Comparison of ENCODE assay signal across 30 mouse cellular contexts in genomic region chr8:78808439-78808838, GRCm38 (mm10). TPM values are rescaled to one million over a fixed set of nuclear protein-coding genes. Genes with fewer than 3 reads are reported as not detected.
A peak's percentile ranks its signal among the peaks of the same experiment; 100 is the strongest.
DNase-seq lines count a peak whose midpoint lies in the region; ATAC-seq and TF ChIP-seq lines count a peak whose summit lies in the region.
"Had no signal": no experiment of that assay in that cellular context is flagged by ENCODE, and none has a peak within 500 bp of the region (broad histone marks: within the 10 kb centered on the region; RNA-seq: fewer than 3 reads in every experiment).

No protein-coding gene starts in this region.

- no peak for TF ChIP-seq CTCF in liver, embryonic 14.5 days (IDR thresholded peaks at IDR 0.05; ENCODE audit: low read depth)
- no peak for TF ChIP-seq CTCF in stomach, postnatal 0 days (IDR thresholded peaks at IDR 0.05; ENCODE audit: low read depth)

- no peaks in the 10 kb centered on the region for H3K27me3 ChIP-seq in heart, embryonic 10.5 days (ENCODE audit: insufficient read depth, poor library complexity, severe bottlenecking)
- H3K27me3 ChIP-seq in liver, embryonic 13.5 days, result no peaks in the 10 kb centered on the region
- no peaks in the 10 kb centered on the region for H3K27me3 ChIP-seq in liver, embryonic 14.5 days (ENCODE audit: control insufficient read depth, insufficient read depth, low read length)
- H3K27me3 ChIP-seq in stomach, postnatal 0 days (ENCODE audit: control insufficient read depth, insufficient read depth, low read length), result no peaks in the 10 kb centered on the region
- H3K27me3 ChIP-seq: CH12.LX; embryonic facial prominence, embryonic 13.5 days; embryonic facial prominence, embryonic 15.5 days; forebrain, embryonic 12.5 days; Patski had no signal

- no peaks in the 10 kb centered on the region for H3K4me1 ChIP-seq in heart, embryonic 10.5 days
- H3K4me1 ChIP-seq in liver, embryonic 13.5 days (replicated peaks), result peaks cover 6% of the 10 kb centered on the region; the same call in 1 of the 2 replicates
- H3K4me1 ChIP-seq in liver, embryonic 14.5 days (replicated peaks; ENCODE audit: control insufficient read depth in 2 of 2, insufficient read depth in 2 of 2, low read length in 1 of 2), result no peaks in the 10 kb centered on the region; a peak in 1 of 4 replicates
- H3K4me1 ChIP-seq in stomach, postnatal 0 days (replicated peaks; ENCODE audit: control insufficient read depth, insufficient read depth), result no peaks in the 10 kb centered on the region
- H3K4me1 ChIP-seq: embryonic facial prominence, embryonic 13.5 days; embryonic facial prominence, embryonic 15.5 days had no signal

- H3K9ac ChIP-seq in liver, embryonic 13.5 days, result no peak overlapping the region
- H3K9ac ChIP-seq in liver, embryonic 14.5 days (replicated peaks), result no peak overlapping the region
- no peak overlapping the region for H3K9ac ChIP-seq in stomach, postnatal 0 days (ENCODE audit: low read length)
- H3K9ac ChIP-seq: embryonic facial prominence, embryonic 13.5 days; embryonic facial prominence, embryonic 15.5 days; forebrain, embryonic 12.5 days had no signal

- H3K9me3 ChIP-seq in heart, embryonic 10.5 days, result no peaks in the 10 kb centered on the region
- no peaks in the 10 kb centered on the region for H3K9me3 ChIP-seq in liver, embryonic 13.5 days (replicated peaks)
- H3K9me3 ChIP-seq in liver, embryonic 14.5 days (ENCODE audit: control insufficient read depth, low read length), result no peaks in the 10 kb centered on the region
- no peaks in the 10 kb centered on the region for H3K9me3 ChIP-seq in stomach, postnatal 0 days (ENCODE audit: control insufficient read depth, low read length)
- H3K9me3 ChIP-seq: embryonic facial prominence, embryonic 13.5 days; embryonic facial prominence, embryonic 15.5 days; forebrain, embryonic 10.5 days; forebrain, embryonic 12.5 days; G1E had no signal

- DNase-seq in heart, adult 11 months, result peak; percentile 63
- DNase-seq in heart, embryonic 10.5 days (ENCODE audit: low spot score), result no peak
- no peak for DNase-seq in liver, embryonic 13.5 days
- DNase-seq in liver, result no peak
- no peak for DNase-seq in liver, embryonic 14.5 days (ENCODE audit: low read depth in 3 of 3, low spot score in 3 of 3)
- peak; percentile 4 for DNase-seq in stomach, postnatal 0 days (ENCODE audit: low spot score)
- DNase-seq in cerebellum, adult 9-10 months, result no peak
- DNase-seq in kidney, postnatal 25 days, result no peak
- DNase-seq: adrenal gland, adult 8-10 months; adrenal gland, postnatal 14 days; adrenal gland, postnatal 36 days; B cell, adult 2 months; cerebellum, adult 11 months; cerebellum, adult 18-20 months; cerebellum, adult 8-10 months; cerebellum, postnatal 10 days; cerebellum, postnatal 36 days; embryo, embryonic 11 days had no signal

- H3K4me2 ChIP-seq in liver, embryonic 13.5 days, result no peak overlapping the region
- no peak overlapping the region for H3K4me2 ChIP-seq in liver, embryonic 14.5 days (ENCODE audit: low read depth)
- H3K4me2 ChIP-seq in stomach, postnatal 0 days (replicated peaks; ENCODE audit: low read depth), result no peak overlapping the region
- H3K4me2 ChIP-seq: embryonic facial prominence, embryonic 13.5 days; embryonic facial prominence, embryonic 15.5 days; forebrain, embryonic 12.5 days had no signal

- TF ChIP-seq EP300 in liver, embryonic 14.5 days (IDR thresholded peaks at IDR 0.05; ENCODE audit: low read depth), result no peak
- TF ChIP-seq EP300 in stomach, postnatal 0 days (optimal IDR thresholded peaks at IDR 0.05), result no peak

- ATAC-seq in liver, embryonic 13.5 days (ENCODE audit: low read depth), result peak; percentile 41; the same call in 1 of the 2 replicates
- peak; percentile 48; the same call in 1 of the 2 replicates for ATAC-seq in liver, embryonic 14.5 days (ENCODE audit: insufficient read depth)
- ATAC-seq in stomach, postnatal 0 days (ENCODE audit: low FRiP score, low TSS enrichment), result no peak
- ATAC-seq: activated CD4-positive, CD25-positive, alpha-beta regulatory T cell, adult 4 months; CD4-positive, CD25-positive, alpha-beta regulatory T cell, adult 4 months; forebrain, embryonic 14.5 days; forebrain, embryonic 16.5 days; Patski had no signal

- H3K4me3 ChIP-seq in heart, embryonic 10.5 days, result no peak overlapping the region
- H3K4me3 ChIP-seq in liver, embryonic 13.5 days (replicated peaks), result no peak overlapping the region
- no peak overlapping the region for H3K4me3 ChIP-seq in liver, embryonic 14.5 days (ENCODE audit: insufficient read depth in 1 of 2, low read depth in 2 of 2, low read length in 2 of 2)
- no peak overlapping the region for H3K4me3 ChIP-seq in stomach, postnatal 0 days (ENCODE audit: low read depth, low read length)
- H3K4me3 ChIP-seq: embryonic facial prominence, embryonic 13.5 days; embryonic facial prominence, embryonic 15.5 days; erythroblast, embryonic 14.5 days; forebrain, embryonic 10.5 days; forebrain, embryonic 12.5 days had no signal

- H3K27ac ChIP-seq in heart, embryonic 10.5 days, result no peak overlapping the region
- H3K27ac ChIP-seq in liver, embryonic 13.5 days, result no peak overlapping the region
- no peak overlapping the region for H3K27ac ChIP-seq in liver, embryonic 14.5 days
- H3K27ac ChIP-seq in stomach, postnatal 0 days (replicated peaks), result no peak overlapping the region
- H3K27ac ChIP-seq: embryonic facial prominence, embryonic 13.5 days; embryonic facial prominence, embryonic 15.5 days; forebrain, embryonic 10.5 days; forebrain, embryonic 12.5 days had no signal

- H3K36me3 ChIP-seq in heart, embryonic 10.5 days, result peaks cover 87% of the 10 kb centered on the region
- H3K36me3 ChIP-seq in liver, embryonic 13.5 days, result peaks cover 82% of the 10 kb centered on the region
- peaks cover 36% of the 10 kb centered on the region for H3K36me3 ChIP-seq in liver, embryonic 14.5 days (replicated peaks; ENCODE audit: control insufficient read depth, insufficient read depth, low read depth)
- H3K36me3 ChIP-seq in stomach, postnatal 0 days (ENCODE audit: control insufficient read depth, insufficient read depth, low read length), result peaks cover 18% of the 10 kb centered on the region

- 91% methylated on average over 5 of the region's 5 CpGs for WGBS in heart, embryonic 10.5 days
- 78% methylated on average over 5 of the region's 5 CpGs for WGBS in liver, embryonic 13.5 days (ENCODE audit: insufficient replicate concordance)
- WGBS in liver, embryonic 14.5 days (ENCODE audit: insufficient replicate concordance), result 79% methylated on average over 5 of the region's 5 CpGs
- 88% methylated on average over 5 of the region's 5 CpGs for WGBS in stomach, postnatal 0 days

RNA-seq across cellular contexts. Expression of gene Lsm6, which starts 12.5 kb away (rescaled TPM):
- polyA plus RNA-seq in heart, embryonic 10.5 days (2016; fragmentation: Nextera tagmentation; extraction: Ambion mirVana), result 200 and 218 TPM in 2 replicates
- 126 and 130 TPM in 2 replicates for polyA plus RNA-seq in liver, embryonic 13.5 days (2015; fragmentation: Nextera tagmentation; extraction: Ambion mirVana)
- polyA plus RNA-seq in liver, embryonic 14.5 days (2012; rRNA removed), result 10.5 and 39.3 TPM in 2 replicates
- 115 and 117 TPM in 2 replicates for polyA plus RNA-seq in liver, embryonic 14.5 days (2014; fragmentation: Nextera tagmentation; extraction: Ambion mirVana)
- polyA plus RNA-seq in stomach, postnatal 0 days (2015; fragmentation: Nextera tagmentation; extraction: Ambion mirVana), result 116 and 123 TPM in 2 replicates

Comparison
In these comparisons a context has a peak if more than half of its experiments do, and no peak if none do; other contexts are left out.
1. DNase-seq: peak in heart, adult 11 months (single experiment) and stomach, postnatal 0 days (single experiment); none in heart, embryonic 10.5 days (single experiment), liver, embryonic 13.5 days (single experiment), liver (single experiment), liver, embryonic 14.5 days (0 of 3), cerebellum, adult 9-10 months (single experiment) and kidney, postnatal 25 days (0 of 2).